Mouse (Mus musculus) hindbrain, embryonic 12.5 days (tissue): Measurements from ENCODE around the gene Olfr315. TPM values are rescaled to one million over a fixed set of nuclear protein-coding genes. Genes with fewer than 3 reads are reported as not detected.
"Not testable (repeated sequence)": the region's sequence is repeated elsewhere in the genome, so short reads cannot be mapped to it uniquely, and the experiment has no call there.

Experiments used
- ATAC-seq: fragments of 200-750 bp; cut with Nextera tagmentation; 2 replicates; pipeline ENCODE4 v1.8.0; 2017; ENCODE audit warnings: moderate TSS enrichment; ENCODE audit not compliant: low FRiP score
- H3K27ac ChIP-seq: fragments of 300-500 bp; sonication (generic); 2 replicates; pipeline ENCODE4 v1.5.1; 2016; ENCODE audit warnings: mild to moderate bottlenecking
- H3K27me3 ChIP-seq: fragments of 300-500 bp; sonication (generic); 2 replicates; pipeline ENCODE4 v1.6.1; 2016; ENCODE audit warnings: mild to moderate bottlenecking
- H3K36me3 ChIP-seq: fragments of 300-500 bp; sonication (generic); 2 replicates; pipeline ENCODE4 v1.6.1; 2016; ENCODE audit warnings: mild to moderate bottlenecking
- H3K4me1 ChIP-seq: fragments of 300-500 bp; sonication (generic); 2 replicates; pipeline ENCODE4 v1.6.1; 2016
- H3K4me2 ChIP-seq: fragments of 300-500 bp; sonication (generic); replicated peaks from 2 replicates; pipeline ENCODE4 v1.6.1; 2016; ENCODE audit warnings: mild to moderate bottlenecking
- H3K4me3 ChIP-seq: fragments of 300-500 bp; sonication (generic); 2 replicates; pipeline ENCODE4 v1.5.1; 2016; ENCODE audit warnings: mild to moderate bottlenecking
- H3K9ac ChIP-seq: fragments of 300-500 bp; sonication (generic); 2 replicates; pipeline ENCODE4 v1.6.1; 2016; ENCODE audit warnings: mild to moderate bottlenecking, moderate library complexity
- H3K9me3 ChIP-seq: fragments of 300-500 bp; sonication (generic); replicated peaks from 2 replicates; pipeline ENCODE4 v1.6.1; 2016; ENCODE audit warnings: mild to moderate bottlenecking
- WGBS: fragments of 180-500 bp; shearing (Covaris S2); methylation state at CpG from one replicate; pipeline ENCODE4 v1.1.7; 2016; 5-methylcytosine and 5-hydroxymethylcytosine counted together
- polyA plus RNA-seq: library from polyadenylated mRNA; unstranded; fragments of >200 nt; fragmentation: Nextera tagmentation; extraction: Ambion mirVana; gene quantifications from 2 replicates; pipeline ENCODE4 v1.2.1, GENCODE M21; 2016

Olfr315 gene
- polyA plus RNA-seq = not detected in 2 replicates

DNA sequence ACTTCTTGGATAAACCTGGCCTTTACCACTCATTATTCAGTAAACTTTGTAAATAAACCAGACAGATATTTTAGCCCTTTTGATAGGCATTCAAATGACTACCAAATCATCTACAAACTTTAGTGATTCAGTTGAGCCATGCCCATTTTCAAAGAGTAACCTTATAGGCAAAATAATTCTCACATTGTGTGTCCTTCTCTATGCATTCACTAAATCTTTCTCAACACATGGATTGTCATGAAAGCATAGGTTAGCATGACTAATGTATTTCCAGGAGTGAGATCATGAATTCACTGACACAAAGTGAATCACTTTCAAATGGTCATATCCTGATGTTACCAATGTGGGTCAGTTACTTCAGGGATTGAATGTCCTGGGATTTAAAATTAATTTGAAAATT, at the start of gene Olfr315:
Gene Olfr315 (plus strand): TSS at position 301 of the 400 bp plus-strand sequence.
- Histone ChIP-seq H3K9me3 (no peaks in the 10 kb centered on the region), H3K27me3 (0 out of 2 replicates have a peak, but pooled peaks cover 2% of the 10 kb centered on the region), H3K4me2 (no peak within 1 kb of the TSS), H3K27ac (no peak within 1 kb of the TSS), H3K4me1 (no peaks in the 10 kb centered on the region), H3K9ac (no peak within 1 kb of the TSS), H3K4me3 (no peak within 1 kb of the TSS), H3K36me3 (no peaks in the 10 kb centered on the region)
- ATAC-seq = no peak

DNA sequence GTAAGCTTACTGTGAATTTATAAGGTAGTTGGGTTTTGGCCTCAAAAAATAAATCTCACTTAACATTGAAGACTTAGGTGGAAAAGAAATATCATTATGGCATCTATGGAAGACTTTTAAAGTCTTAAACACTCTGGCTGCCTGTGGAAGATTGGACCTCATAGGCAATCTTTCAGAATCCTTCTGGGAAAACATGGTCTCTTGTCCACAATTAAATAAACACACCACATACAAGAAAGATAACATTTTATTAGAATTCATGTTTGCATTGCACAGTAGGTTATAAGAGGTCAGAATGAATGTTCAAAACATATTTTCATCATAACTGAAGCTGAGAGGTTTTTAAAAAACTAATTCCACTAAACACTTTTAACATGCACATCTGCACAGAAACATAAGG, 49.1 kb upstream of the Olfr315 start, which contains the start of gene Olfr318:
Gene Olfr318 (minus strand): TSS at position 101 of the 400 bp plus-strand sequence.
- no peaks in the 10 kb centered on the region for H3K4me1 ChIP-seq

DNA sequence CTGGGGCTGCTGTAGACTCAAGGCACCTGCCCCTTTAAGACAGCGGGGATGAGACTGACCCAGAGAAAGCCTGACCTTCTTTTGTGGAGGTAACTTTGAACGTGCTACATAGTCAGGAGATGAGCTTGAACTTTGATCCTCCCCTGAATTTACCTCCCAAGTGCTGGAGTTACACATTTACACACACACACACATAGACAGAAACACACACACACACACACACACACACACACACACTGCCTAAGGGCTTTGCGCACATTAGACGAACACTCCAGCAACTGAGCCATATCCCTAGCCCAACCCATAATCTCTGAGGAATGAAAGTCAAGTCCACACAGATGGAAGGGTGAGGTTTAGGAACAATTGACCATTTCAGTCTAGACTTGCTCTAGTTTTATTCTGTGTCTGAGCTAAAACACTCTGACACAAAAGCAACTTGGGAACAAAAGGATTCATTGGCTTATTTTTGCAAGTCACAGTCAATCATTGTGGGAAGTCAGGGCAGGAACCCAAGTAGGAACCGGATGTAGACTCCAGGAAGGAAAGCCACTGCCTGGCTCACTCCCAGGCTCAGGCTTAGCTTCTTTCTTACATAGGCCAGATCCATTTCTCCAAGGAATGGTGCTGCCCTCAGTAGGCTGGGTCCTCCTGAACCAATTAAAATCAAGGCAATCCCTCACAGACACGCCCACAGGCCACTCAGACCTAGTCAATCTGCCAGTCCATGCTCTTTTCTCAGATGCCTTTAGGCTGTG, 44.9 kb upstream of the Olfr315 start:
- H3K27ac ChIP-seq, H3K36me3 ChIP-seq, H3K4me3 ChIP-seq, ATAC-seq, H3K9ac ChIP-seq, H3K4me1 ChIP-seq, H3K9me3 ChIP-seq, H3K27me3 ChIP-seq, H3K4me2 ChIP-seq: not testable (repeated sequence)
- WGBS = 77% methylated on average over 6 of the region's 6 CpGs

More for the DNA sequence above, 49.1 kb upstream of the Olfr315 start, which contains the start of gene Olfr318:
- no peak within 1 kb of the TSS for H3K4me2 ChIP-seq
- H3K36me3 ChIP-seq = no peaks in the 10 kb centered on the region
- no peaks in the 10 kb centered on the region for H3K27me3 ChIP-seq
- H3K4me3 ChIP-seq = no peak within 1 kb of the TSS
- ATAC-seq = no peak
- H3K9me3 ChIP-seq = no peaks in the 10 kb centered on the region
- no peak within 1 kb of the TSS for H3K9ac ChIP-seq
- H3K27ac ChIP-seq = no peak within 1 kb of the TSS

DNA sequence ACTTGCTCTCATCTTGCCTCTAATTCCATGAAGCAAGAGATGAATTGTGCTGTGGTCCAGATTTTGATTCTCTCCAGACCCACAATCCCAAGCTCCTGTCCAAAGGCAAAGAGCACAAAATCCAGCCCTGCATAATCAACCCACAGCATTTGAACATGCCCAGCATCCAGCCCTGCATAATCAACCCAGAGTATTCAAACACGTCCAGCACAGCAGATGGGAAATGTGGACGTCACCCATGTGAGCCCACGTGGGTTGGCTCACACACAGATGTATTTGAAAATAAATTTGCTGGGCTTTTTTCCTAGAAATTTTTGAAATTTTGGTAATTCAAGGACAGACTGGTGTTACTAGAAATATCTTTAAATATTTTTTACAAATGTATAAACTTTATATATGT, 39.6 kb upstream of the Olfr315 start:
- ATAC-seq = no peak
- Histone ChIP-seq H3K4me1 (no peaks in the 10 kb centered on the region), H3K27me3 (no peaks in the 10 kb centered on the region), H3K27ac (no peak overlapping the region), H3K9me3 (no peaks in the 10 kb centered on the region), H3K9ac (no peak overlapping the region), H3K4me2 (no peak overlapping the region), H3K4me3 (no peak overlapping the region), H3K36me3 (no peaks in the 10 kb centered on the region)
- 55% methylated on average over 3 of the region's 3 CpGs for WGBS

DNA sequence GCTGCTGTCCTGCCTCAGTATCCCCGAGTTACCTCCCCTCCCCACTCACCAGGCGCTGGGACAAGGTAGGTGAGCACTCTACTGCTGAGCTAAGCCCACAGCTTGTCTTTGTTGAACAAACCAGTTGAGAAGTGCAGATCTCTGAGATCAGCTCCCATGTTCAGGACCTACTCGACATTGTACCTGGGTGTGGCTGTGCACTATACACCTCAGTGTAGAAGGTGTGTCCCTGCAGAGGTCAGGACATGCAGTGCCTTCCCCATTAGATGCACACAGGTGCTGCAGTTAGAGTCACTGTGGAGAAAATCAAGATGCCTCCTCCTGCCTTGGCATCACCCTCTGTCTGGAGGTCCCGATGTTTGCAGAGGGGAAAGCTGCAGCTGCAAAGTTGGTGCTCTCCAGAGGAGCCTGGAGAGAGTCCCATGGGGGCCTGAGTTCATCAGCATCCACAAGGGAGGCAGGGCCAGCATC, 34.2 kb upstream of the Olfr315 start, which contains the start of gene Olfr317:
Gene Olfr317 (minus strand): TSS at position 421 of the 471 bp plus-strand sequence.
- H3K9ac ChIP-seq = no peak within 1 kb of the TSS
- H3K27me3 ChIP-seq = no peaks in the 10 kb centered on the region
- no peak within 1 kb of the TSS for H3K4me2 ChIP-seq
- 79% methylated on average over 4 of the region's 4 CpGs for WGBS
- ATAC-seq = no peak
- H3K36me3 ChIP-seq = no peaks in the 10 kb centered on the region
- no peaks in the 10 kb centered on the region for H3K9me3 ChIP-seq
- no peaks in the 10 kb centered on the region for H3K4me1 ChIP-seq
- H3K27ac ChIP-seq = no peak within 1 kb of the TSS
- H3K4me3 ChIP-seq = no peak within 1 kb of the TSS

DNA sequence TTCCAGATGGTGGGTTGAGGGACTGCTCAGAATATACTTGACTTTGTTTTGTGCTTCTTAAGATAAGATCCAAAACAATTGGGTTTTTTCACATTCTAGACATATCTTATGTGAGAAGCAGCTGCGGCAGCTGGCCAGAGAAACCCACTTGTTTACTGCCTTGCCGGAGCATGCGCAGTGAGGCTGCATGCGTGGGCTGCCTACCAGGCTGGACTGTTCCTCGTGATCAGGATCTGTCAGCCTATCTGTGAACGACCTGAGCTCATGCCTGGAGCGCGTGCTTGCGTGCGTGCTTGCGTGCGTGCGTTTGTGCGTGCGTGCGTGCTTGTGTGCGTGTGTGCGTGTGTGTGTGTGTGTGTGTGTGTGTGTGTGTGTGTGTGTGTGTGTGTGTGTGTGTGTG, 21.9 kb upstream of the Olfr315 start:
- not testable (repeated sequence) for H3K27ac ChIP-seq, H3K9ac ChIP-seq, H3K36me3 ChIP-seq, H3K4me3 ChIP-seq, H3K27me3 ChIP-seq, H3K4me2 ChIP-seq, ATAC-seq, H3K4me1 ChIP-seq, H3K9me3 ChIP-seq
- WGBS = 83% methylated on average over 18 of the region's 18 CpGs

DNA sequence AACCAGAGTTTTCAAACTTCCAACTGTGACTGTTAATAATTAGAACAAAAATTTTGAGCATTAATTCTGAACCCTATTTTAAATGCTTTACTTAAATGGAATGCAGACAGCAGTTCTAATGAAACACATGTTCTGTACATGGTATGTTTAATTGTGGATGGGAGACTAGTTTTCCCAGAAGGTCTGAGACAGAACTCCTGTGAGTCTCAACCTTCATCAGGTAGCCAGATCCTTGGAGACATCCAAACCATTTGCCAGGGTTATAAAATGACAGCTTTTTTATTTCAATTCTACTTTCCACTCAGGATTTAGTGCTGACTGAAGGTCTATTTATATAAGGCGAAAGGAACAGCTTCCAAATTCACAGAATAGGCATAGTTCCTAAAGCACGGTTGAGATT, 20.6 kb upstream of the Olfr315 start, which contains the start of gene Olfr316:
Gene Olfr316 (plus strand): TSS at position 301 of the 400 bp plus-strand sequence.
- H3K27me3 ChIP-seq = no peaks in the 10 kb centered on the region
- H3K4me1 ChIP-seq = no peaks in the 10 kb centered on the region
- ATAC-seq = no peak
- H3K27ac ChIP-seq = no peak within 1 kb of the TSS
- H3K9me3 ChIP-seq = no peaks in the 10 kb centered on the region
- H3K4me2 ChIP-seq = no peak within 1 kb of the TSS
- H3K4me3 ChIP-seq = no peak within 1 kb of the TSS
- no peaks in the 10 kb centered on the region for H3K36me3 ChIP-seq
- 88% methylated on average over 2 of the region's 2 CpGs for WGBS
- H3K9ac ChIP-seq = no peak within 1 kb of the TSS

DNA sequence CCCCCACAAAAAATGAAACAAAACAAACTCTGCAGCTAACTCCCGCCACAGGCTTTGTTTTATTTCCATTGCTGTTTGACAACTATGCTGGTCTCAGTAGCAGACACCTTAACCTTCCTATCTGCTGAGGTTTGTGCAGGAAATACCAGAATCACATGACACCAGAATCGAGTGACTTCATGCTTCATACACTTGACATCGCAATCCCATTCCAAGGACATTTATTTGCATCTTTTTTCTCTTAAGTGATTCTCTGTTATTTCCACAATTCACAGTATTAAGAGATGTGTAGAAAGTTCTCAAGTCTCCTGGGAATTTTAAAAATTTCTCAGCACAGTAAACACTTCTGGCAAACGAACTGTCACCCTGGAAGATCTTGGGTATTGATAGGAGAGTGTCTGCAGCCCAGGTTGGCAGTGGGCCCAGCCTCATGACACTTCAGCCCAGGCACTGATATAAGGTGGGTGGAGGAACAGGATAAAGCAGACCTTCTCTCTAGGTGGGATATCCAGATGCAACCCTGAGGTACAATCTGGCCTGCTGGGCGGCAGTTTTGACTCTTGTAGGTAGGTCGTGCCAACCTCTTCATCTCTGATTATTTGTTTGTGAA, 9.6 kb downstream of the Olfr315 start, which contains the start of gene Olfr314:
Gene Olfr314 (plus strand): TSS at position 473 of the 610 bp plus-strand sequence.
- Histone ChIP-seq H3K36me3 (no peaks in the 10 kb centered on the region), H3K4me3 (no peak within 1 kb of the TSS), H3K4me2 (no peak within 1 kb of the TSS), H3K27me3 (no peaks in the 10 kb centered on the region), H3K9ac (no peak within 1 kb of the TSS), H3K4me1 (no peaks in the 10 kb centered on the region), H3K9me3 (no peaks in the 10 kb centered on the region), H3K27ac (no peak within 1 kb of the TSS)
- ATAC-seq = no peak
- WGBS = 81% methylated on average over 6 of the region's 6 CpGs

DNA sequence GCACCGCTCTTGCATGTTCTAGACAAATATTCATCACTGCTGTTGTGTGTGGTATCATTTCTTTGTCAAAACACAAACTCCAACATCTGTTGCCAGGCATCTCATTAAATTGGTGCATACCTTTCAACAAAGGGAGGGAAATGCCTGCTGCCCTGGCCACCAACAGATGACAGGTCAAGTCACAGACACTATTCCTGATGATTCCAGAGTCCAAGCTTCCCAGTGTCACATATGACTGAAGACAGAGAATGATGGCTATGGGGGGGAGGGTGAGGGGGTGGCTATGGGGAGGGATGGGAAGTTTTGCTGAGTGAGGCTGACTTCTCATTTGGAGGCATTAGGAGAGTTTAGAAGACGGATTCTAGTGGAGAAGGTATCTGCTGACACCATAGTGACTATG, 11.2 kb downstream of the Olfr315 start:
- H3K4me3 ChIP-seq = no peak overlapping the region
- no peaks in the 10 kb centered on the region for H3K9me3 ChIP-seq
- no peak overlapping the region for H3K9ac ChIP-seq
- peaks cover under 1% of the 10 kb centered on the region; the same call in 1 of the 2 replicates for H3K4me1 ChIP-seq
- WGBS = 81% methylated on average over 2 of the region's 2 CpGs
- no peaks in the 10 kb centered on the region for H3K36me3 ChIP-seq
- no peak for ATAC-seq
- no peak overlapping the region for H3K4me2 ChIP-seq
- no peaks in the 10 kb centered on the region for H3K27me3 ChIP-seq
- H3K27ac ChIP-seq = no peak overlapping the region

DNA sequence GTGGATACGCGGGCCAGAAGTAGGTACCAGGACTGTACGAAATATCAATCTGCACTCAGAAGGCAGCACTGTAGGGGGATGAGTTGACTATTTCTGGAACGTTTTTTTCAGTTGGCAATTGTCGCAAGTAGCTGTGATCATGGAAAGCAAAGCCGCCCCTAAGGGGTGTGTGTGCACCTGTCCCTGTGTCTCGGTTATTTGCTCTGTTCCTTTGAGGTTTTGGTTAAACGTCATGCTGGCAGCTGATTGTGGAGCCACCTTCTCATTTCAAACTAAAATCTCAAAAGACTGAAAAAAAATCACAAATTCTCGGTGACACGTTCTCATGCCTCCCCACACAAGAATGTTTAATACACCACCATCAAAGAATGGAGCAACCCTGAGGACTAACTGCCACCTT, 14.7 kb downstream of the Olfr315 start:
- H3K27me3 ChIP-seq = no peaks in the 10 kb centered on the region
- no peak overlapping the region for H3K4me2 ChIP-seq
- no peak overlapping the region for H3K4me3 ChIP-seq
- H3K27ac ChIP-seq = no peak overlapping the region
- H3K9me3 ChIP-seq = no peaks in the 10 kb centered on the region
- 91% methylated on average over 10 of the region's 10 CpGs for WGBS
- no peaks in the 10 kb centered on the region for H3K36me3 ChIP-seq
- peaks cover 5% of the 10 kb centered on the region; the same call in 1 of the 2 replicates for H3K4me1 ChIP-seq
- no peak overlapping the region for H3K9ac ChIP-seq
- ATAC-seq = no peak

DNA sequence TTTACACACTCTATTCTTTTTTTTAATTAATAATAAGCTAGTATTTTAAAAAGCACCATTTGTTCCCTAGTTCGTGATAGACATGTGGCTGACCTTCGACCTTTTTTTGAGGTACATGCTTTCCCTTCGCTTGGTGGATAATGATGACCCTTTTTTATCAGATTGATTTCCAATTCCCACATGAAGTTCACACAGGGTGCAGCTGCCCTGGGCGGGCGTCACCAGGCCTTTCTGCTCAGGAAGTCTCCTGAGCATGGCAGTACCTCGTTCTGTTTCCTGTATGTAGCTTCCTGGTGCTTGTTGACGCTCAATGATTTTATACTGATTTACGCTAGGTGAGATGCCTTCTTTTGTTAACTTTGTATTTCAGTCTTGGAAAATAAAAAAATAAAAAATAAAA, 15.4 kb downstream of the Olfr315 start:
- H3K4me2 ChIP-seq = no peak overlapping the region
- no peak for ATAC-seq
- no peaks in the 10 kb centered on the region for H3K36me3 ChIP-seq
- peaks cover 5% of the 10 kb centered on the region; the same call in 1 of the 2 replicates for H3K4me1 ChIP-seq
- no peaks in the 10 kb centered on the region for H3K27me3 ChIP-seq
- no peak overlapping the region for H3K27ac ChIP-seq
- no peaks in the 10 kb centered on the region for H3K9me3 ChIP-seq
- WGBS = 75% methylated on average over 8 of the region's 8 CpGs
- H3K4me3 ChIP-seq = no peak overlapping the region
- no peak overlapping the region for H3K9ac ChIP-seq

DNA sequence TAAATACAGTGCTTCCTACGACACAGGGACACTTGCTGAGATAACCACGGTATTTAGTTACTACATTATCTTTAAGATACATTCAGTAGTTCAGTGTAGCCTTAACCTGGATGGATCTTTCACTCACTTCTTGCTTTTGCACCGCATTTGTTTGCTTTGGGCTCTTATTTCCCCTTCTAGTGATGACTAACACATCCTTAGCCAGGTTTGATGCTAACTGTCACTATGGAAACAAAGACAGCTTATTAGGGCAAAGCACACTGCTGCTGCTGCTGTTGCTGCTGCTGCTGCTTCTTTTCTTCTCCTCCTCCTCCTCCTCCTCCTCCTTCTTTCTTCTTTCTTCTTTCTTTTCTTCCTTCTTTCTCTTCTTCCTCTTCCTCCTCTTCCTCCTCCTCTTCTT, 16.5 kb downstream of the Olfr315 start:
- no peak overlapping the region for H3K4me2 ChIP-seq
- no peak for ATAC-seq
- H3K4me1 ChIP-seq = peaks cover 5% of the 10 kb centered on the region; the same call in 1 of the 2 replicates
- 32% methylated on average over 3 of the region's 3 CpGs for WGBS
- H3K4me3 ChIP-seq = no peak overlapping the region
- no peaks in the 10 kb centered on the region for H3K9me3 ChIP-seq
- H3K27me3 ChIP-seq = no peaks in the 10 kb centered on the region
- 0 out of 2 replicates have a peak overlapping the region, but pooled peaks have one; percentile 19 for H3K9ac ChIP-seq
- H3K27ac ChIP-seq = no peak overlapping the region
- H3K36me3 ChIP-seq = no peaks in the 10 kb centered on the region
